In genomic region chr1:36119426-36119825, GRCm38 (mm10) we compare ENCODE assay signal across 33 mouse cellular contexts.
"Had no signal": no experiment of that assay in that cellular context is flagged by ENCODE, and none has a peak within 500 bp of the region (broad histone marks: within the 10 kb centered on the region; RNA-seq: fewer than 3 reads in every experiment).

No protein-coding gene starts in this region.

- H3K9me3 ChIP-seq: limb, embryonic 10.5 days; limb, embryonic 15.5 days; liver, embryonic 12.5 days; liver, embryonic 13.5 days; liver, embryonic 15.5 days; lung, embryonic 15.5 days; midbrain, embryonic 10.5 days; midbrain, embryonic 12.5 days; midbrain, embryonic 15.5 days; neural tube, embryonic 12.5 days; neural tube, embryonic 13.5 days had no signal

- H3K27ac ChIP-seq: limb, embryonic 10.5 days; limb, embryonic 12.5 days; limb, embryonic 13.5 days; limb, embryonic 15.5 days; liver, embryonic 12.5 days; liver, embryonic 13.5 days; liver, embryonic 14.5 days; liver, embryonic 15.5 days; lung, embryonic 15.5 days; macrophage; midbrain, embryonic 10.5 days; midbrain, embryonic 12.5 days; midbrain, embryonic 13.5 days; midbrain, embryonic 15.5 days; neural tube, embryonic 12.5 days; neural tube, embryonic 13.5 days had no signal

- H3K4me1 ChIP-seq: limb, embryonic 10.5 days; limb, embryonic 12.5 days; limb, embryonic 13.5 days; limb, embryonic 15.5 days; liver, embryonic 12.5 days; liver, embryonic 13.5 days; liver, embryonic 15.5 days; lung, embryonic 15.5 days; midbrain, embryonic 12.5 days; midbrain, embryonic 13.5 days; midbrain, embryonic 15.5 days; neural tube, embryonic 12.5 days; neural tube, embryonic 13.5 days had no signal

- H3K4me3 ChIP-seq: limb, embryonic 10.5 days; limb, embryonic 12.5 days; limb, embryonic 13.5 days; limb, embryonic 15.5 days; liver, embryonic 12.5 days; liver, embryonic 13.5 days; liver, embryonic 15.5 days; lung, embryonic 15.5 days; megakaryocyte, embryonic 14.5 days; midbrain, embryonic 10.5 days; midbrain, embryonic 12.5 days; midbrain, embryonic 13.5 days; midbrain, embryonic 15.5 days; myocyte; neural tube, embryonic 12.5 days; neural tube, embryonic 13.5 days had no signal

- DNase-seq: left cerebral cortex, postnatal 4 days; liver; liver, embryonic 13.5 days; liver, postnatal 0 days; lung, adult 18-20 months; lung, adult 2 months; lung, embryonic 14.5 days; lung, postnatal 10 days; lung, postnatal 14 days; lung, postnatal 36 days; lung, postnatal 4 days; midbrain, embryonic 14.5 days had no signal

- H3K4me2 ChIP-seq: limb, embryonic 12.5 days; limb, embryonic 13.5 days; limb, embryonic 15.5 days; liver, embryonic 11.5 days; liver, embryonic 12.5 days; liver, embryonic 13.5 days; liver, embryonic 15.5 days; lung, embryonic 14.5 days; lung, embryonic 15.5 days; midbrain, embryonic 11.5 days; midbrain, embryonic 12.5 days; midbrain, embryonic 13.5 days; midbrain, embryonic 15.5 days; neural tube, embryonic 12.5 days; neural tube, embryonic 13.5 days had no signal

- H3K36me3 ChIP-seq: limb, embryonic 10.5 days; limb, embryonic 12.5 days; limb, embryonic 13.5 days; limb, embryonic 15.5 days; liver, embryonic 12.5 days; liver, embryonic 13.5 days; liver, embryonic 15.5 days; lung, embryonic 15.5 days; midbrain, embryonic 10.5 days; midbrain, embryonic 12.5 days; midbrain, embryonic 13.5 days; midbrain, embryonic 15.5 days; neural tube, embryonic 12.5 days; neural tube, embryonic 13.5 days had no signal

- H3K27me3 ChIP-seq: limb, embryonic 12.5 days; limb, embryonic 13.5 days; limb, embryonic 15.5 days; lung, embryonic 15.5 days; midbrain, embryonic 12.5 days; midbrain, embryonic 13.5 days; midbrain, embryonic 15.5 days; neural tube, embryonic 12.5 days; neural tube, embryonic 13.5 days had no signal

- H3K9ac ChIP-seq: limb, embryonic 12.5 days; limb, embryonic 13.5 days; limb, embryonic 15.5 days; liver, embryonic 12.5 days; liver, embryonic 13.5 days; liver, embryonic 14.5 days; liver, embryonic 15.5 days; liver, postnatal 0 days; lung, embryonic 14.5 days; lung, embryonic 15.5 days; midbrain, embryonic 12.5 days; midbrain, embryonic 13.5 days; midbrain, embryonic 15.5 days; neural tube, embryonic 12.5 days; neural tube, embryonic 13.5 days had no signal

- ATAC-seq: liver, embryonic 12.5 days; liver, postnatal 0 days; lung, postnatal 0 days; midbrain, embryonic 13.5 days; midbrain, embryonic 15.5 days; midbrain, embryonic 16.5 days had no signal
